Mouse (Mus musculus): Measurements from ENCODE around the gene Fam120a.

The Fam120a gene

DNA sequence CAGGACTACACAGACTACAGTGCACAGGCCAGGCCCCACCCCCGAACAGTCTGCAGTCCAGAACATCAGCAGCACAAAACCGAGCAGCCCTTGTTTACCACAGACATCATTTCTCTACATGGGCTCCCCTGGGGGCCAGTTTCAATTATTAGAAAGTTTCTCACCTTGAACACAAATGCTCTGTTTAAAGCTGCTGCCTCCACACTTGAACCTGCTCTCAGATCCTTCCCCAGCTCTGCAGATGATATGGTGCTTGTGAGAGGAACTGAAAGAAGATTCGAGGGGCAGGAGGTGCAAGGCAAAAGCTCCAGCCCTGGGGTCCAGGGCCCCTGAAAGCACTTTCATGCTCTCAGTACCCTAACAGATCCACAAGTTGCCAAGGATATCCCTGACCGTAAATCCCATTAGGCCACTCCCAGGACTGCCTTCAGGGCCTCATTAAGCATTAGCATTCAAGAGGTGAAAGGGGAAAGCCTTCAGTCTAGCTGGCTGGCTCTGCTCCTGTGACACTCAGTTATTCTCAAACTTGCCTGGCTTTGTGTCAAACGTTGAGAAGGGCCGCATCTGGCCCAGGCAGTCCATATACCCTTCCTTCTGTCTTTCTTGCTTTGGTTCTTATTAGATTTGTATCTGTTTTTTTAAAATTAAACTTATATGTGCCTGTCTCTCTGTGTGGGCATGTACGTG is 110.4 kb downstream of the Fam120a start:
- DNase-seq (ENCODE audit: low read depth, low spot score) = no peak

DNA sequence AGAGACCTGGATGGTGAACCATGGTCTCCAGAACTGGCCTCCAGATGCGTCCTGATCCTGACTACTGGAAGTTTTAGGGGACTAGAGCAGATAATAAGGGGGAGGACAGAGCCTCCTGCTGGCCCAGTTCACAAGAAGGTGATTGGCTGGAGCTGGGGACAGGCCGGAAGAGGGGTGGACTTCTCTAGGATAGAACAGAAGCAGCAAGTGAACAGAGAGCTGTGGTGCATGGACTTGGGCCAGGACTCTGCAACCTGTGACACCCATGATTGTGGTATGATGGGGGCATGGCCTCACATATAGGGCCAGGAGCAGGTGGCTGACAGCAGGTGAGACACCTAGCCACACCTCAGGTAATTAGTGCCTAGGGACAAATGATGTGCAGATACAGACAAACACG is 113.9 kb downstream of the Fam120a start:
- no peak for DNase-seq (ENCODE audit: low read depth, low spot score)

- no peak for DNase-seq (ENCODE audit: low read depth, low spot score)
These were observed 114.3 kb downstream of the Fam120a start for GRCm38 (mm10) chr13:48853475-48853874.

GRCm38 (mm10) chr13:48852859-48853258 is 115.0 kb downstream of the Fam120a start:
- no peak for DNase-seq (ENCODE audit: low read depth, low spot score)

GRCm38 (mm10) chr13:48851719-48852118 is 116.1 kb downstream of the Fam120a start:
- DNase-seq (ENCODE audit: low read depth, low spot score) = no peak

GRCm38 (mm10) chr13:48850771-48851170 is 117.0 kb downstream of the Fam120a start:
- no peak for DNase-seq (ENCODE audit: low read depth, low spot score)

DNA sequence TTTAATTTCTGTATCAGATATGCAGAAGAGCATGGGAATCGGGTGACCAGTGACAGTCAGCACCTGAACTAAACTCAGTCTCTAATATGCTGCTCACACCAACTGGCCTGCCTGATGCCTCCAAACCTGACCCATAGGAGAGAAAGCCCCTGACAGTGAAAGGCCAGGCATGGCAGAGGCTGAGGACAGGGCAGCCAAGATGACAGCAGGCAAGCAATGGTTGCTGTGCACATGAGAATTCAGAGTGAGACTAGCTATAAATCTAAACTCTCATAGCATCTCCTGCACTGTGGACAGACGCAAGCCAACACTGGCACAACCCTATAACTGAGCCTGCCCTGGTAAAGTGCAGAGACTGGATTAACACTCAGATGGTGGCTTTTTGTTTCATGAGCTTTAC is 117.5 kb downstream of the Fam120a start:
- DNase-seq (ENCODE audit: low read depth, low spot score) = no peak

GRCm38 (mm10) chr13:48849155-48849554 is 118.7 kb downstream of the Fam120a start:
- no peak for DNase-seq (ENCODE audit: low read depth, low spot score)

DNA sequence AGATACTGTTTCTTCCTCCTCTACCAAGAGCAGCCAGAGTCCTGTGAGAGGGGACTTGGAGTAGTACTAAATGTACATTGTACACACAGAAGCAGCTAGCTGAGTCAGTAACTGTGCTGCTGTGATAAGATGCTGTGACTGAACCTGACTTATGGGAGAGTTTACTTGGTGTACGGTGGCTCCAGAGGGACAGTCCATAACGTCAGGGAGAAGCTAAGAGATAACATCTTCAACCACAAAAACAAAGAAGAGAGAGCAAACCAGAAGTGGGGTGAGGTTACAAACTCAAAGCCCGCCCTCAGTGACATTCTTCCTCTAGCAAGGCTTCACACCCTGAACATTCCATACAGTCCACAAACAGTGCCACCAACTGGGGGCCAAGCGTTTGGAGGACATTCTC is 122.5 kb downstream of the Fam120a start:
- DNase-seq (ENCODE audit: low read depth, low spot score) = peak; percentile 41

DNA sequence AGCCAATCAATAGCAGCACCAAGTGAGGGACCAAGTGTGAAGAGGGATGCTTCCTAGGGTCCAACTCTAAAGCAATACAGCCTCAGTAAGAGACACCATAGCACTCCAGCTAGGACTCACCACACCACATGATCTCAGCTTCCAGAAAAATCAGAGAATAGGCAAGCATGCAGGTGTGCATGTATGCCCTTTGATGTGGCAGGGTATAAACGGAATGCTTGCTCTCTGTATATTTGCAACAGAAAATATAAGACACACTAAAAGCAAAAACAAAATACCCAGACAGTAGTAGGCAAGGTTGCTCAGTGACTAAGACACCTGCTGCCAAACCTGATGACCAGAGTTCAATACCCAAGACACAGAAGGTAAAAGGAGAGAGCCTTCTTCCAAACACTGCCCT is 124.3 kb downstream of the Fam120a start:
- DNase-seq (ENCODE audit: low read depth, low spot score) = no peak

DNA sequence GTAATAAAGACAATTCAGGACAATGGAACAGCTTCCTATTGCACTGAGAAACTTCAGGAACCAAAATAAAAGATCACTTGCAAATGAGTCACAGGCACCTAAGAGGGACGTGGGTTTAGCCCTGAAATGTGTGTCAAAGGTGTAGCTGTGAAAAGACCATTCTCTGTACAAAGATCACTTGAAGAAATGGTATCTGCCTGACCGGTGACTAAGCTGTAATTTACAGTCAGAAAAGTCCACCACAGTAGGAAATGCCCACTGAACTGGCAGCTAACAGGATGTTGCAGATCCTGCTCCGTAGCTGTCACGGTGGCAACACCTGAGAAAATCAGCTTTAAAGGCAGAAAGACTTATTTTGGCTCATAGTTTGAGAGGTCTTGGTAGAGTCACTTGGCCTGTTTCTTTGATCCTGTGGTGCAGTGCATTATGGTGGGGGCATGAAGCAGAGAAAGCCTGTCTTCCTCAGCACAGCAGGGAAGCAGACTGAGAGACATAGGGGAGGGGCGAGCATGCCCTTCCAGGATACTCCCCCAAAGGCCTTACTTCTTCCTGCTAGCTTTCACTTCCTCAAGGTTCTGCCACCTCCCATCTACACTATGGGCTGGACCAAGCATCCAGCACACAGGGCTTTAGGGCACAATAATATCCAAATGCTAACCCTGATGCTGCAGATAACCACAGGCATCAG is 125.8 kb downstream of the Fam120a start:
- DNase-seq (ENCODE audit: low read depth, low spot score) = no peak

DNA sequence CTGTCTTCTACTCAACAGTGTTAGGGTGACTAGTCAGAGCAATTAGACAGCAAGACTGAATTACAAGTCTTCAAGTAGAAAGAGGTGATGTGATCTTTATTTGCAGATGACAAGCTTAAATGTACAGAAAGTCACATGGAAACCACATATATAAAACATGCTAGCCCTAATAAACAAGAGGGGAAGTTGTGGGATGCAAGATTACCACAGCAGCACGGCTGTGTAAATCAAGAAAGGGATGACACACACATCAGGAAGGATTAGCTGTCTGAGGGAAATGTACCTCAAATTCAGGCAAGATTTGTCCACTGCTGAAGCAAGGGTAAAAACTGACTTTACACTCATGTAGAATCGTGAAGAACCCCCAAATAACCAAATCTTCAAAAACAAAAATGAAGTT is 129.5 kb downstream of the Fam120a start:
- DNase-seq (ENCODE audit: low read depth, low spot score) = no peak

DNA sequence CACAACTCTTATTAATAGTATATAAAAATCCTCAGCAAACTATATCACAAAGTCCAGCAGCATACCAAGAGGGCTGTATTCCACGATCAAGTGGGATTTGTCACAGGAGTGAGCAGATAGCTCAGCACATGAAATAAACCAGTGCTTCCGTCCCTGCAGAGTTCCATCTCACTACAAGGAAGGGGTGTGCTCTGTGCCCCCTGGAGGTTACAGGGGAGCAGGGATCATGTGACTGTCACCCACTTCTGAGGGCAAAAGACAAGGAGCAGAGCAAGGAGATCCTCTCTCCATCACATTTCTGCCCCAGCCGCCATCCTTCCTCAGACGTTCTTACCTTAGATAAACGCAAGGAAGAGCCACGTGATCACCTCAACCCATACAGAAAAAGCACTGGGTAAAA is 130.3 kb downstream of the Fam120a start:
- no peak for DNase-seq (ENCODE audit: low read depth, low spot score)

GRCm38 (mm10) chr13:48830528-48831250 is 137.1 kb downstream of the Fam120a start:
- no peak for DNase-seq (ENCODE audit: low read depth, low spot score)

DNA sequence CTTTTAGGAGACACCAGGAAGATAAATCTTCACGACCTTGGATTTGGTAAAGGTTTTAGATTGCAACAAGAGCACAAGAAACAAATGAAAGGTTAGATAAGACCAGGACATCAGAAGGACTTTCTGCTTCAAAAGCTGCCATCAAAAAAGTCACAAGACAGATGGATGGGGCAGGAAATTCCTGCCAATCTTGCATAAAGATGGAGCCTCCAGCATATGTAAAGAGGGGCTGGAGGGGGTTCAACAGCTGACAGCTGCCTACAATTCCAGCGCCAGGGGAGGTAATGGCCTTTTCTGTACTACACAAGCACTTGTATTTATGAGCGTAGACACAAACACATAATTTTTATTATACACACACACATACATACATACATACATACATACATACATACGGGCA is 138.0 kb downstream of the Fam120a start:
- DNase-seq (ENCODE audit: low read depth, low spot score) = no peak
